Mouse (Mus musculus) neutrophil, adult 5-6 weeks (primary cell): ENCODE measurements around the gene Ldlr. TPM values are rescaled to one million over a fixed set of nuclear protein-coding genes. Genes with fewer than 3 reads are reported as not detected.
"Not testable (repeated sequence)": the region's sequence is repeated elsewhere in the genome, so short reads cannot be mapped to it uniquely, and the experiment has no call there.

Source experiments
- ATAC-seq: fragments of 151-379, 151-347 bp; 2 replicates; pipeline ENCODE4 v1.8.0; 2017; ENCODE audit warnings: mild to moderate bottlenecking, moderate TSS enrichment; ENCODE audit not compliant: insufficient number of reproducible peaks, poor library complexity, low FRiP score, severe bottlenecking; ENCODE audit errors: extremely low read depth
- total RNA-seq: library from RNA; stranded (forward); fragments of 200-1000 nt; gene quantifications from 2 replicates; pipeline ENCODE4 v1.2.3, GENCODE M21; 2017

The Ldlr gene
- total RNA-seq, 1 experiment from 2014 or later = 10.0 TPM

GRCm38 (mm10) chr9:21781657-21782468, 58.6 kb downstream of the Ldlr start:
- no peak for ATAC-seq

DNA sequence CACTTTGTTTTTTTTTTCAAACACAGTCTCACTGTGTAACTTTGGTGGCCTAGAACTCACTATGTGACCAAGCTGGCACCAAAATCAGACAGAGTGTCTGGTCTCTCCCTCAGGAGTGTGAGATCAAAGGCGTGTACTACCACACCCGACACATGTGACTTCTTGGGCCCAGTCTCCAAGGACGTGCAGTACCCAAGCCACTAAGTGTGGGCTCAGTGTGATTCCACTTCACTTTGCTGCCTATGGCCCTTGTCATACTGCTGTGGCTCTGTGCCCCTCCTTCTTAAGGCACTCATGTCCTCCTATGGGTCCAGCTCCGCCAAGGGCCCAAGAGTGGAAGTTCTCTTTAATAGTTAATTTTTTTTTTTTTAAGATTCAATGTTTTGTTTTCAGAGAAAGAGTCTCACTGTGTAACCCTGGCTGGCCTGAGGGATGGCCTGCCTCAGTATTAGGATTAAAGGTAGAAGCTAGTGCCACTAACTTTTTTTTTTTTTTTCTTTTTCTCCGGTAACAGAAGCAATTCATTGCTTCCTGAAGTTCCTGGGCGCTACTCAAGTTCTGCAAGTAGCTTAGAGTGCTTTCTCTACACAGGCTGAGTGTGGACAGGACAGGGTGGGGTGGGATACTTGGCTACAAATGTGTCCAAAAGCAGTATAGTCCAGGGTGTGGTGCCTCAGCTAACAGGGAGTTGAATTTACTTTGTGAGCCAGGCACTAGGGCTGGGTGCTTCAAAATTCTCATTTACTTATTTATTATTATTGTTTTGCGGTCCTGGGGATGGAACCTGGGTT, 61.4 kb downstream of the Ldlr start:
- ATAC-seq = no peak

GRCm38 (mm10) chr9:21786309-21786708, 63.0 kb downstream of the Ldlr start:
- ATAC-seq = not testable (repeated sequence)

- peak; percentile 54; the same call in 1 of the 2 replicates for ATAC-seq
Observed at GRCm38 (mm10) chr9:21786906-21787305, 63.6 kb downstream of the Ldlr start.

DNA sequence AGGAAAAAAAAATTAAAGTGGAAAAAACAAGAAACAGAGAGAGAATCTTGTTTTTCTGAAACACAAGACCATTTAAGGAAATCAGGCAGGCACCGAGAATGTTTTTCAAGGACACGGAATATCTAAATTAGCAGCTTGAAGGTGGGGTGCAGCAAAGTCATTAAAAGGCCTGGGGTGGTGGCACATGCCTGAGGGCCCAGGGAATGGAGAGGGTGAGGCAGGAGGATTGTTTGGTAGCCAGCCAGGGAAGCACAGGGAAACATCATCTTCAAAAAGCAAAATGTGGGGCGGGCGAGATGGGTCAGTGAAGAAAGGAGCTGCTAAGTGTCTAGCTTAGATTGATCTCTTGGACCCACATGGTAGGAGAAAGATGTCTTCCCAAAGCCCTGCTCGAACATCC, 64.4 kb downstream of the Ldlr start:
- no peak for ATAC-seq

- no peak for ATAC-seq
Observed at GRCm38 (mm10) chr9:21788234-21788633, 65.0 kb downstream of the Ldlr start.

- no peak for ATAC-seq
Observed at GRCm38 (mm10) chr9:21791861-21792260, 68.6 kb downstream of the Ldlr start.

DNA sequence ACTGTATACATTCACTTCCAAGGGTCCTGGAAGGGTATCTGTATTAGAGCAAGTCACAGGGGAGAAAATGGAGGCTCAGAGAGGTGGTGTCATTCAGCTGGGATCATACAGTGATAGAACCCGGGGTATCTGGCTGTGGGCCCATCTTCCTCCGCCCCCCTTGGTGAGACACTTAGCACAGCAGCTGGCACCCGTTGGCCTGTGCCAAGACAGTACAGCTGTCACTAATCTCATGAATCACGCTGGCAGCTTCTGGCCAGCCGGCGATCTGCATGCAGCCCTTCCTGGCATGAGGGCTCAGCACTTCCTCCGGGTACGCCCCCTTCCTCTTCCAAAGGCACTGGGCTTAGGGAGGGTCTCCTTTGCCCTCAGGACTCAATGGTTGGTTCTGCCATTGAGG, 69.4 kb downstream of the Ldlr start:
- no peak for ATAC-seq

- ATAC-seq = not testable (repeated sequence)
Observed at GRCm38 (mm10) chr9:21793507-21793906, 70.2 kb downstream of the Ldlr start.

DNA sequence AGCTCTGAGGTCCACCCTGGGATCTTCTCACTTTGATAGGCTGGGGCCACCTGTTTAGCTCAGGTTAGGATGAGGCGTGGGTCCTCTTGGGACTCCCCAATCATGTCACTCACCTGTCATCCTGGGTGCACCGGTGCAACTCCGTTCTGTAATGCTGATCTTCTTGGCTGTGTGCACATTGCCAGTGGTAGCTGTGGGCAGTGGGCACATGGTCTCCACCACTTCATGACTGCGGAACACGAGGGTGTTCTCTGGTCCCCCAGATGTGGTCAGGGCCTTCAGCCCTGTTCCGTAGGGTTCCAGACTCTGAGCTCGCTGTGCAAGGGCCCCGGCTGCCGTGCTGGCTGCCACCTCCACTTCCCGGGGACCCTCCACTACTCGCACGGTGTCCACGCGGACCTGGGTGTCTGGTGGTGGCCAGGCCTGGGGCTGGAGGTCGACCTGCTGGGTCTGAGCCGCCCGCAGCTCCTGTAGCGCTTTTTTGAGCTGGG, 71.1 kb downstream of the Ldlr start:
- ATAC-seq = no peak

DNA sequence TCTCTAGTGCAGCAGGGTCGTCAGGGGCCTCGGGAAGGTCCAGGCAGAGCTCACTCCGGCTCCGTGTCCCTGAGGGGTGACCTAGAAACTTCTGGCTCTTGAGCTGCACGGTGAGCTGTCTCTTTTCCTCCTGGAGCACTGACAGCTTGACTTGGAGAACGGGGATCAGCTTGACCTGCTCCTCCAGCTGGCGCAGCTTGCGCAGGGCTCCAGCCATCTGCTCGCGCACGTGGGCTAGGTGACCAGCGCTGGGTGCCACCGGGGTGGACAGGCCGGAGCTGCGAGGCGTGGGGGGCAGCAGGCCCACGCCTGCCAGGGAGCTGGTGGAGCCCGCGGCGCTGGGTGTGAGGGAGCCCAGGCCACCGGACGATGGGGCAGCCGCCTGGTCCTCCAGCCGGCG, 71.6 kb downstream of the Ldlr start:
- no peak for ATAC-seq

DNA sequence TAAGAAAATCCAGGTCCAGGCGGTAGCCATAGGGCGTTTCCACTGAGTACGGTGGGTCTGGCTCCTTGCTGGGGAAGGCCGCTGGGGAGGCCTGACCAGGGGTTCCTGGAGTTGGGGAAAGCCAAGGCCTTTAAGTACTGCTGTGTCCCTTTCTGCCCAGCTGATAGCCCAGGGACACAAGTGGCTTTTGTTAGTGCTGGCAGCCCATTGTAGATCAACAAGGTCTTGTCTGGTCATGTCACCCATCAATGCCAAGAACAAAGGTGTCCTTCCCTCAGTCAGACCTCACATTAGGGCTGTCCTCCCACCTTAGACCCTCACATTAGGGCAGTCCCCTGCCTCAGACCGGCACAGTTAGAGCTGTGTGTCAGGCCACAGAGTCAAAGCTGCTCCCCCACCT, 72.3 kb downstream of the Ldlr start:
- ATAC-seq = no peak

GRCm38 (mm10) chr9:21796259-21796658, 73.0 kb downstream of the Ldlr start:
- no peak for ATAC-seq

DNA sequence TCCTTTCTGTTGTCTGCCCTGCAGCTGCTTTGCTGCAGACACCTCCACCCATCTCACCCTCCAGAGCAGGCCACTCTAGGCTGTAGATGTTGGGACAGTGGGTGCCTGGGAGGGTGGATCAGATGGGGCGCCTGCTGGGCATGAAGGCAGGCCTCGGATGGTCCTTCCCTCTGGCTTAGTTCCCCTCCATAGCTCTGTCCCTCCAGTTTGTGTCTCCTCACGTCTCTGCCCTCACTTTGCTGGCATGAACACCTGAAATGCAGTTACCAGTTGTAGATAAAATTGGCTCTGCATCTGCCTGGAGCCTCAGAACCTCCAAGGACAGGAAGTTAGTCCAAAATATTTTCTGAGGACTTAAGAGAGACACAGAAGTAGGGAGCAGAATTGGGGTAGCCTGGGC, 73.6 kb downstream of the Ldlr start:
- no peak for ATAC-seq

DNA sequence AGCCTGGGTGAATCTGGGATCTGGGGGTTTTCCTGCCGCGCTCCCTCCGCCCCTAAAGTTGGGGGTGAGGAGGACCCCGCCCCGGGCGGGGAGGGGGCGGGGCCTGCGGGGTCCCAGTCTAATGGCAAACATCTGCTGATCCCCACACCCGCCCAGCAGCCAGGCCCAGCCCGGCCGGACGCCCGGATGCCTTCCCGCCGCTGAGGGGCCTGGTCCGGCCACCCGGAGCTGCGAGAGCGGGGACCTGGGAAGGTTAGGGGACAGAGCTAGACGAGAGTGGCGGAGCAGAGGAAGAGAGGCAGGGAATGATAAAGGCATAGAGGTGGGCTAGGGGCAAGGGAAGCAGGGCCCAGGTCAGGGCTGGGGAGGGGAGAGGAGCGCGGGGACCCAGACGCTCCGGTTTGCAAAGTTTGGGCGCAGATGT, 74.7 kb downstream of the Ldlr start:
- no peak for ATAC-seq

DNA sequence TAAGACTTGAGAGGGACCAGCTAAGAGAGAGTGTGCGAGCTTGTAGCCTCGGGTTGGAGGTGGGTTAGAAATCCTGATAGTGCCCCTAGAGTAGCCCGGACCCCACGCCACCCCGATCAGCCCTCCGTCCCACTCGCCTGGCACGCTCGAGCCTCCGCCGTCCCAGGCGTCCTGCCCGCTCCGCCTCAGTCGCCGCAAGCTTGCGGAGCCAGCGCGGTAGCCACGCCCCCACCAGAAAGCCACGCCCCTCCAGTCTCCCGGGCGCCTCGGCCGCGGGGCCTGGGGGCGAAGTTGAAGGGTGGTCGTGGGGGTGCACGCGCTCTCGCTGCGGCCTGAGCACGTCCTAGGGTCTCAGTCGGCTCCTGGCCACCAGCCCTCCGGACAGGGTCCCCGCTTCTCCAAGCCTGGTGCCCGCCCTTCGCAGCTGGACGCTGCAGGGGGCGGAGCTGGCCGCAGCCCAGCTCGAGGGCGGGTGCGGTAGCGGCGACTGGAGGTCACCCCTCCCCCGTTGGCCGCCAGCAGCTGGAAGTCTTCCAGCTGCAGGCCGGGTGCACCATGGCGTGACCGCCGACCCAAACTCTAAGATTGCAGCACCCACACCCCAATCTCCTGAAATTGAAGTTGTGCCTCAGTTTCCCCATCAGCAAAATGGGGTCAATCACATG, 75.2 kb downstream of the Ldlr start, which contains the start of gene Kank2:
Kank2 (minus strand) TSS at position 400 of the 665 bp plus-strand sequence.
- ATAC-seq = no peak

- no peak for ATAC-seq
Observed at GRCm38 (mm10) chr9:21799010-21799350, 75.7 kb downstream of the Ldlr start.
